Mouse (Mus musculus) E14TG2a.4 (cell line): ENCODE data around the gene Insm2.

Experiments
- NANOG ChIP-seq: IDR thresholded peaks from 2 replicates; pipeline ENCODE4 v1.6.1; 2014; ENCODE audit warnings: borderline replicate concordance, low read length, mixed read lengths
- POU5F1 ChIP-seq: IDR thresholded peaks from 2 replicates; pipeline ENCODE4 v1.6.1; 2014; ENCODE audit warnings: low read length, borderline replicate concordance

GRCm38 (mm10) chr12:55559184-55559855, 39.9 kb upstream of the Insm2 start:
- no peak for TF ChIP-seq POU5F1
- TF ChIP-seq NANOG = no peak
